Mouse (Mus musculus) megakaryocyte-erythroid progenitor cell, adult 5-6 weeks (primary cell): Measurements from ENCODE around the gene Aldh9a1. TPM values are rescaled to one million over a fixed set of nuclear protein-coding genes. Genes with fewer than 3 reads are reported as not detected.

Source experiments
- ATAC-seq: replicated peaks from 2 replicates; pipeline ENCODE4 v1.8.0; 2016; ENCODE audit warnings: mild to moderate bottlenecking, inconsistent platforms; ENCODE audit not compliant: severe bottlenecking, poor library complexity, low FRiP score, low TSS enrichment
- total RNA-seq, 2 experiments: library from RNA; stranded (forward) in 1 of 2; stranded (reverse) in 1 of 2; fragments of 200-1000, 215-1000 nt in 1 of 2; fragments of >200 nt in 1 of 2; fragmentation: Nextera tagmentation in 1 of 2; gene quantifications; 2 replicates each; pipeline ENCODE4 v1.2.3; 2014 to 2017

Gene Aldh9a1
- total RNA-seq, 2 experiments from 2014 or later, result 42.8 to 49.4 TPM

DNA sequence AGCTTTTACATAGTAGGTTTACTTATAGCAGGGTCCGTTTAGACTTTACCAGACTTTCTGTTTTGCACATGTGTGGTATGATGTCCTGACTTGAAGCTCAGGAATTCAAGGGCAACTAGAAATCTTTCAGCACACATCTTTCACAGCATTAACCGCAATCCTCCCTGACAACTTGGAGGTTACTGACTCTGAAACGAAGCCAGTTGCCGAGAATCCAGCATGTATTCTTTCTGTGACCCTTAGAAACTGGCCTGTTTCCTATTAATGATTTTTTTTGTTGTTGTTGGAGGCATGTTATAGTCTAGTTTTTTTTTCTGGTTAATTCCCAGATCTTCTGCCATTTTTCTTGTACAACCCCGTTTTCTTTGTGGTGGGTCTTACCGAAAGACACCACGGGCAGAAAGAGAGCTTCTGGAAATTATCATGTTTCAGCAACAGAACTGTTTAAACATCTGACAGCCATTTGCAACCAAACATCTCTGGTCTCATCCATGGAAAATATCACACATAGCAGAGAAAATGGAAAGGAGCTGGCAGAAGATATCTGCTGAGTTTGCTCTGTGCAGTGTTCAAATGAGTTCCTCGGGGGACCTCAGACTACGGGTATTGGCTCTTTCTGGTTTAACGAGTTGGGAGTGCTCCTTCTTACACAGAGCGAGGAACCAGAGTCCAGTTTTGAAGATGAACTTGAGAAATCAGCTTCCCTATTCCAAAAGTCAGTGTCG is 62.4 kb downstream of the Aldh9a1 start:
- no peak for ATAC-seq

DNA sequence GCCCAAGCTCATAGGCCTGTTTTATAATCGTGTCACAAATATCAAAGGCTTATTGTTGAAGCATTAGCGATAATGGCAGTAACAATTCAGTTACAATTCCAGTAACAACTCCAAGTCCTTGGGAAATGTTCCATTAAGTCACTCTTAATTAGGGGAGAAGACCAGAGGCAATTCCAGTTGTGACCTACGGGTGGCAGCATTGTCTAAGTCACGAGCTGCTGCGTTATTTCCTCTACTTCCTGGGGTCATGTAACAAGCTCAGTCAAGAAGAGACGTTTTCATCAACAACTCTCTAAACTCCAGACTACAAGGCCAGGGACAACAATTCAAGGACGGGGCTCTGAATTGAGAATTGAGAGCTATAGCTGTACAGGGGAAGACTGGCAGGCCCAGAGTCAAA is 65.1 kb downstream of the Aldh9a1 start:
- peak; percentile 83 for ATAC-seq

Other genes with a start within 250 kb of the Aldh9a1 start
- gene Uck2, start 64.7 kb upstream of the Aldh9a1 start, total RNA-seq (2014; fragmentation: Nextera tagmentation), result 187 and 249 TPM in 2 replicates
- gene Uck2, start 64.7 kb upstream of the Aldh9a1 start, total RNA-seq (2017), result 228 and 238 TPM in 2 replicates
- gene Tmco1, start 41.6 kb upstream of the Aldh9a1 start, total RNA-seq (2014; fragmentation: Nextera tagmentation), result 89.8 and 97.2 TPM in 2 replicates
- gene Tmco1, start 41.6 kb upstream of the Aldh9a1 start, total RNA-seq (2017), result 150 and 178 TPM in 2 replicates
- gene Mgst3, start 43.9 kb downstream of the Aldh9a1 start, total RNA-seq (2014; fragmentation: Nextera tagmentation), result 36.8 and 53.5 TPM in 2 replicates
- gene Mgst3, start 43.9 kb downstream of the Aldh9a1 start, total RNA-seq (2017), result 17.8 and 43.6 TPM in 2 replicates
- gene Lrrc52, start 116.8 kb downstream of the Aldh9a1 start, total RNA-seq (2014; fragmentation: Nextera tagmentation), result not detected in 2 replicates
- gene Lrrc52, start 116.8 kb downstream of the Aldh9a1 start, total RNA-seq (2017), result 0.50 and 1.2 TPM in 2 replicates
- not detected in 2 replicates for gene Rxrg, start 248.4 kb downstream of the Aldh9a1 start, total RNA-seq (2014; fragmentation: Nextera tagmentation)
- gene Rxrg, start 248.4 kb downstream of the Aldh9a1 start, total RNA-seq (2017), result 0.53 and 1.0 TPM in 2 replicates